Mouse (Mus musculus) E14TG2a.4 (cell line): Measurements from ENCODE around the gene Gpatch8.

Experiments
- CTCF ChIP-seq: conservative IDR thresholded peaks from 2 replicates; pipeline ENCODE4 v1.5.1; 2014; ENCODE audit warnings: low read length
- NANOG ChIP-seq: IDR thresholded peaks from 2 replicates; pipeline ENCODE4 v1.6.1; 2014; ENCODE audit warnings: borderline replicate concordance, low read length, mixed read lengths
- POU5F1 ChIP-seq: IDR thresholded peaks from 2 replicates; pipeline ENCODE4 v1.6.1; 2014; ENCODE audit warnings: low read length, borderline replicate concordance

- no peak for TF ChIP-seq CTCF
- no peak for TF ChIP-seq NANOG
- no peak for TF ChIP-seq POU5F1
Measured at GRCm38 (mm10) chr11:102496732-102497131, 59.5 kb downstream of the Gpatch8 start.
